Mouse (Mus musculus) cerebellum, postnatal 14 days (tissue): Measurements from ENCODE around the gene Nae1.
A peak's percentile ranks its signal among the peaks of the same experiment; 100 is the strongest.

ENCODE experiments used
- DNase-seq, 2 experiments: peaks; one replicate each; pipeline ENCODE4 v3.0.0; 2021; ENCODE audit warnings: mixed read lengths in 2 of 2

The Nae1 gene

DNA sequence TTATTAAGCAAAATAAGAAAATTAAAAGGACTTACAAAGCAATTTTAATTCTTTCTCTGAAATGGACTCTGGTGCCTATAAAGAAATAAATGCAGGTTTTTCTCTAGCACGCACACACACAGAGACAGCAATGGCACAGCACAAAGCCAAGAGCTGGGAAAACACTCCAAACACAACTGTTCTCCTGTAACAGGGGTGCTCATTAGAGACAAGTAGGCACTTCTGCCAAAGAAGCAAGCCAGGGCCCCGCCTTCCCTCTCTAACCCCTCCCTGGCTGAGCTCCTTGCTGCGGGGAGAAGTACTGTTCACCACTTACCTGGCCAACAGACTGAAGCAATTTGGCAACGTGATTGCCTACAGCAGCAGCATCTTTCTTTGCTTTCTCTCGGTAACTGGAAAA, 16.6 kb downstream of the Nae1 start:
- DNase-seq = peak; percentile 25 to 48

DNA sequence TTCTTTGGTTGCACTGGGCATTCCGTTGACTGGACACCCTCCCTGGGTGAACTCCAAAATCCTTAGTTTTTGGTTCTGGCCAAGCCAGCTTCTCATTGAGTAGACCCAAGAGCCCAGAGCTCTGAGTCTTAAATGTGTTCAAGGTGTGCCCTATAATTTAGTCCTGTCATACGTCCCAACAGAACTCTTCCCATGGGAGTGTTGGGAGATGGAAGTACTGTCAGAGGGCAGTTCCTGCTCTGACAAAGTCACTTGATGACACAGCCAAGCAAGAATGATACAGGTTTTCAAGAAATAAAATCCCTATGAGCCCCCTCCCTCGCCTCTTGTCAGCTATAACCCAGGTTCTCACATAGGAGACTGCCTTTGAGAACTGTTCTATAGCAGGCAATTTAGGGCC, 24.3 kb downstream of the Nae1 start:
- DNase-seq = no peak

DNA sequence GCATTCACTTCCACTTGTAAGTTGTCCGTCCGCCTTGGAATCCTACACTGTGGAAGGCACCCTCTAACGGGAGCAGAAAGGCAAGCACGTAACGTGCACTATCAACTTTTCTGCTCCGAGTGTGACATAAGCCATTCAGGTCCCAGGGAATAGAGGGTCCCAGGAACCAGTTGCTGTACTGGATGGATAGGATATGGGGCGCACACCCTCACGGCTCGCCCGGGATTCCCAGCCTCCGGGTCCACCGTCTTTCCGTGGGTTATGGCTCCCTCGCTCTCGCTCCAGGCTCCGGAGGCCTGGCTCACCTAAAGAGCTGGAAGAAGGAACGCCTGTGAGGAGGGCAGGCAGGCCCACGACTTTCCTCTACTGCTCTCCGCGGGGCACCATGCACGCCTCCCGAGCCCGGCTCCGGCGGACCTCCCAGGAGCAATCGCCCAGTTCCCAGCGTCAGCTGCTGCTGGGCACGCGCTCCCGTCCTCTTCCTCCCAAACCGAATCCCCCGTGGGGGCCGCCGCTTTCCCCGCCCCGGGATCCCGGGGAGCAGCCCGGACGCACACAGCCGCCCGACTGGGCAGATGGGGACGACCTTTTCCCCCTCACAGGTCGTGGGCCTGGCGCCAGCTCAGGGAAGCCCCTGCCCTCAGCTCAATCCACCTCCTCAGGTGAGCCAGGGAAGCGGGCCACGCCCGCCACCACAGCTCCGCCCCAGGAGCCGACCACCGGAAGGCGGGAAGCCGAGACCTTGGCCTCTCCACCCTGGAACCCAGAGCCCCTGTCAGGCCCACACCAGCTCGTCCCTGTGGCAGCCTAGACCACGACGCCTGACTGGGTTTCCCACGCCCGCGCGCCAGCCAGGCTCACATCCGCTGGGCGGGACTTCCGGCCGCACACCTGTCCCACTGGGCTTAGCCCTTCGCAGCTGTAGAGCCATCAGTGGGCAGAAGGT, 25.1 kb downstream of the Nae1 start, which contains the start of gene Terb1:
Gene Terb1 (minus strand): TSS at position 850 of the 946 bp plus-strand sequence.
- peak; percentile 63 for DNase-seq

DNA sequence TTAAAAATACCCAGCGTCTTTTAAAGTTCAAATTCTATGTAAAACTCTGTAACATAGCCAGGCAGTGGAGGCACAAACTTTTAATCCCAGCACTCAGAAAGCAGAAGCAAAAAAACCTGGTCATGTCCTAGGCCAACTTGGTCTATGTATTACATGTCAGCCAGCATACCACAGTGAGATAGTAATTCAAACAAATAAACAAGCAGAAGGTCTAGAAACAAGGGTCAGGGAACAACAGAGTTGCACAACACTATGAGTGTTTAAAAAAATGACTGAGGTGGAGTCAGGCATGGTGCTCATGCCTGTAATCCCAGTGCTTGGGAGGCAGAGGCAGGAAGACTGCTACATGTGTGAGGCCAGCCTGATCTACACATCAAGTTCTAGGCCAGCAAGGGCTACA, 55.3 kb downstream of the Nae1 start:
- DNase-seq = no peak

DNA sequence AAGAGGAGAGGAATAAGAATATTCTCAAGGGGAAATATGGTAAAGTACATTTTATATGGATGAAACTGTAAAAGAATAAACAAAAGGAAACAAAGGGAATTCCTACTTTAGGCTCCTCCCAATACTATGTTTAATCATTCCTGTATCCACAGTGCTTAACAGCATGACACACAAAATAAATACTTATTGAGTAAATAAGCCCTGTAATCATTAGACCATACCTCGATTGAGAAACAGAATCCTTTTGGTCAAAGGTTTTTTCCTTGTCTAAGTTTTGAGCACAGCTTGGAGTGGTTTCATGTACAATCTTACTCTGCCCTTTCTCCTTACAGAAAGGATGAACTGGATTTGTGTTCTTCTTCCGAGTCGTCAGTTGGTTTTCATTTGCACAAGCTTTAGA, 62.0 kb downstream of the Nae1 start:
- DNase-seq = no peak

DNA sequence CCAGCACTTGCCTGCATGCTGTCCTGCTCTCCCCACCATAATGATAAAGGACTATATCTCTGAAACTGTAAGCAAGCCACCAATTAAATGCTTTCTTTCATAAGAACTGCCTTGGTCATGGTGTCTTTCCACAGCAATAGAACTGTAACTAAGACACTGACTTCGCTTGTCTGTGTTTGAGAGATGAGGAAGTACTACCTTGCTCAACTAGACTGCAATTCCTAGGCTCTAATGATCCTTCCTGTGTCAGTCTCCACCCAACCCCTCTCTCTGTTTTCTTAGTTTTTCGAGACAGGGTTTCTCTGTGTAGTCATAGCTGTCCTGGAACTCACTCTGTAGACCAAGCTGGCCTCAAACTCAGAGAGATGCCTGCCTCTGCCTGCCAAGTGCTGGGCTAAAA, 67.0 kb downstream of the Nae1 start:
- no peak for DNase-seq
